Mouse (Mus musculus): ENCODE results near the gene Zc2hc1b. TPM values are rescaled to one million over a fixed set of nuclear protein-coding genes. Genes with fewer than 3 reads are reported as not detected.

Gene Zc2hc1b
- polyA plus RNA-seq, 1 experiment from 2014 or later = not detected

- 82% methylated on average over 4 of the region's 4 CpGs for WGBS
- Histone ChIP-seq H3K4me3 (ENCODE audit: control insufficient read depth in 1 of 2, insufficient read depth in 1 of 2, low read depth in 1 of 2, low read length in 2 of 2) (no peak overlapping the region), H3K9me3 (ENCODE audit: control insufficient read depth, low read length) (0 out of 2 replicates have a peak, but pooled peaks cover 4% of the 10 kb centered on the region), H3K4me2 (ENCODE audit: low read length) (no peak overlapping the region), H3K27me3 (ENCODE audit: control insufficient read depth, insufficient read depth, low read length) (no peaks in the 10 kb centered on the region), H3K36me3 (ENCODE audit: control insufficient read depth, insufficient read depth, low read length) (no peaks in the 10 kb centered on the region), H3K4me1 (ENCODE audit: control insufficient read depth in 2 of 2, insufficient read depth in 2 of 2, low read length in 2 of 2) (no peaks in the 10 kb centered on the region), H3K9ac (ENCODE audit: low read length) (no peak overlapping the region), H3K27ac (replicated peaks in 1 of 2; ENCODE audit: control insufficient read depth in 1 of 2, insufficient read depth in 1 of 2, low read depth in 2 of 2, low read length in 2 of 2) (no peak overlapping the region)
- no peak for ATAC-seq (ENCODE audit: insufficient number of reproducible peaks, insufficient read depth, low FRiP score, low read depth)
Measured at GRCm38 (mm10) chr10:13152811-13153364, 24.9 kb downstream of the Zc2hc1b start.

GRCm38 (mm10) chr10:13151353-13151752, 26.5 kb downstream of the Zc2hc1b start:
- no peak overlapping the region for H3K4me3 ChIP-seq (ENCODE audit: control insufficient read depth in 1 of 2, insufficient read depth in 1 of 2, low read depth in 1 of 2, low read length in 2 of 2)
- no peaks in the 10 kb centered on the region for H3K27me3 ChIP-seq (ENCODE audit: control insufficient read depth, insufficient read depth, low read length)
- H3K36me3 ChIP-seq (ENCODE audit: control insufficient read depth, insufficient read depth, low read length) = no peaks in the 10 kb centered on the region
- no peaks in the 10 kb centered on the region for H3K9me3 ChIP-seq (ENCODE audit: control insufficient read depth, low read length)
- no peak overlapping the region for H3K9ac ChIP-seq (ENCODE audit: low read length)
- no peaks in the 10 kb centered on the region for H3K4me1 ChIP-seq (ENCODE audit: control insufficient read depth in 2 of 2, insufficient read depth in 2 of 2, low read length in 2 of 2)
- 79% methylated on average over 5 of the region's 5 CpGs for WGBS
- ATAC-seq (ENCODE audit: insufficient number of reproducible peaks, insufficient read depth, low FRiP score, low read depth) = no peak
- H3K27ac ChIP-seq (replicated peaks in 1 of 2; ENCODE audit: control insufficient read depth in 1 of 2, insufficient read depth in 1 of 2, low read depth in 2 of 2, low read length in 2 of 2) = no peak overlapping the region
- H3K4me2 ChIP-seq (ENCODE audit: low read length) = no peak overlapping the region

- Histone ChIP-seq H3K4me3 (ENCODE audit: control insufficient read depth in 1 of 2, insufficient read depth in 1 of 2, low read depth in 1 of 2, low read length in 2 of 2) (no peak overlapping the region), H3K27me3 (ENCODE audit: control insufficient read depth, insufficient read depth, low read length) (no peaks in the 10 kb centered on the region), H3K27ac (replicated peaks in 1 of 2; ENCODE audit: control insufficient read depth in 1 of 2, insufficient read depth in 1 of 2, low read depth in 2 of 2, low read length in 2 of 2) (no peak overlapping the region), H3K4me1 (ENCODE audit: control insufficient read depth in 2 of 2, insufficient read depth in 2 of 2, low read length in 2 of 2) (no peaks in the 10 kb centered on the region), H3K9ac (ENCODE audit: low read length) (no peak overlapping the region), H3K36me3 (ENCODE audit: control insufficient read depth, insufficient read depth, low read length) (no peaks in the 10 kb centered on the region), H3K9me3 (ENCODE audit: control insufficient read depth, low read length) (no peaks in the 10 kb centered on the region), H3K4me2 (ENCODE audit: low read length) (no peak overlapping the region)
- WGBS = 72% methylated on average over 3 of the region's 3 CpGs
- no peak for ATAC-seq (ENCODE audit: insufficient number of reproducible peaks, insufficient read depth, low FRiP score, low read depth)
Measured at GRCm38 (mm10) chr10:13150435-13150834, 27.4 kb downstream of the Zc2hc1b start.

GRCm38 (mm10) chr10:13140434-13140833, 37.4 kb downstream of the Zc2hc1b start:
- H3K4me1 ChIP-seq (ENCODE audit: control insufficient read depth in 2 of 2, insufficient read depth in 2 of 2, low read length in 2 of 2) = peaks cover 0 to 6% of the 10 kb centered on the region in 2 experiments; a peak in 1 of 4 replicates
- no peak overlapping the region for H3K4me3 ChIP-seq (ENCODE audit: control insufficient read depth in 1 of 2, insufficient read depth in 1 of 2, low read depth in 1 of 2, low read length in 2 of 2)
- H3K9me3 ChIP-seq (ENCODE audit: control insufficient read depth, low read length) = no peaks in the 10 kb centered on the region
- WGBS = 71% methylated on average over 2 of the region's 2 CpGs
- H3K27ac ChIP-seq (replicated peaks in 1 of 2; ENCODE audit: control insufficient read depth in 1 of 2, insufficient read depth in 1 of 2, low read depth in 2 of 2, low read length in 2 of 2) = no peak overlapping the region
- no peak overlapping the region for H3K9ac ChIP-seq (ENCODE audit: low read length)
- H3K27me3 ChIP-seq (ENCODE audit: control insufficient read depth, insufficient read depth, low read length) = no peaks in the 10 kb centered on the region
- H3K4me2 ChIP-seq (ENCODE audit: low read length) = no peak overlapping the region
- no peaks in the 10 kb centered on the region for H3K36me3 ChIP-seq (ENCODE audit: control insufficient read depth, insufficient read depth, low read length)
- ATAC-seq (ENCODE audit: insufficient number of reproducible peaks, insufficient read depth, low FRiP score, low read depth) = no peak

- 93% methylated on average over 6 of the region's 6 CpGs for WGBS
Measured at GRCm38 (mm10) chr10:13137906-13138305, 39.9 kb downstream of the Zc2hc1b start.

GRCm38 (mm10) chr10:13135751-13136150, 42.1 kb downstream of the Zc2hc1b start:
- Histone ChIP-seq H3K4me1 (ENCODE audit: control insufficient read depth in 2 of 2, insufficient read depth in 2 of 2, low read length in 2 of 2) (peaks cover 0 to 6% of the 10 kb centered on the region in 2 experiments; a peak in 1 of 4 replicates), H3K4me3 (ENCODE audit: control insufficient read depth in 1 of 2, insufficient read depth in 1 of 2, low read depth in 1 of 2, low read length in 2 of 2) (no peak overlapping the region), H3K9me3 (ENCODE audit: control insufficient read depth, low read length) (no peaks in the 10 kb centered on the region), H3K36me3 (ENCODE audit: control insufficient read depth, insufficient read depth, low read length) (0 out of 2 replicates have a peak, but pooled peaks cover 3% of the 10 kb centered on the region), H3K4me2 (ENCODE audit: low read length) (no peak overlapping the region), H3K27me3 (ENCODE audit: control insufficient read depth, insufficient read depth, low read length) (no peaks in the 10 kb centered on the region), H3K27ac (replicated peaks in 1 of 2; ENCODE audit: control insufficient read depth in 1 of 2, insufficient read depth in 1 of 2, low read depth in 2 of 2, low read length in 2 of 2) (no peak overlapping the region), H3K9ac (ENCODE audit: low read length) (no peak overlapping the region)
- ATAC-seq (ENCODE audit: insufficient number of reproducible peaks, insufficient read depth, low FRiP score, low read depth) = no peak; the same call in 1 of the 2 replicates
- WGBS = 89% methylated on average over 7 of the region's 7 CpGs

More at GRCm38 (mm10) chr10:13137906-13138305, 39.9 kb downstream of the Zc2hc1b start:
- ATAC-seq (ENCODE audit: insufficient number of reproducible peaks, insufficient read depth, low FRiP score, low read depth) = no peak
- peaks cover 0 to 6% of the 10 kb centered on the region in 2 experiments; a peak in 1 of 4 replicates for H3K4me1 ChIP-seq (ENCODE audit: control insufficient read depth in 2 of 2, insufficient read depth in 2 of 2, low read length in 2 of 2)
- no peaks in the 10 kb centered on the region for H3K36me3 ChIP-seq (ENCODE audit: control insufficient read depth, insufficient read depth, low read length)
- no peaks in the 10 kb centered on the region for H3K9me3 ChIP-seq (ENCODE audit: control insufficient read depth, low read length)
- no peak overlapping the region for H3K4me2 ChIP-seq (ENCODE audit: low read length)
- no peak overlapping the region for H3K27ac ChIP-seq (replicated peaks in 1 of 2; ENCODE audit: control insufficient read depth in 1 of 2, insufficient read depth in 1 of 2, low read depth in 2 of 2, low read length in 2 of 2)
- H3K4me3 ChIP-seq (ENCODE audit: control insufficient read depth in 1 of 2, insufficient read depth in 1 of 2, low read depth in 1 of 2, low read length in 2 of 2) = no peak overlapping the region
- no peak overlapping the region for H3K9ac ChIP-seq (ENCODE audit: low read length)
- no peaks in the 10 kb centered on the region for H3K27me3 ChIP-seq (ENCODE audit: control insufficient read depth, insufficient read depth, low read length)

GRCm38 (mm10) chr10:13135276-13135675, 42.5 kb downstream of the Zc2hc1b start:
- Histone ChIP-seq H3K9me3 (ENCODE audit: control insufficient read depth, low read length) (no peaks in the 10 kb centered on the region), H3K4me2 (ENCODE audit: low read length) (no peak overlapping the region), H3K27ac (replicated peaks in 1 of 2; ENCODE audit: control insufficient read depth in 1 of 2, insufficient read depth in 1 of 2, low read depth in 2 of 2, low read length in 2 of 2) (no peak overlapping the region), H3K4me1 (ENCODE audit: control insufficient read depth in 2 of 2, insufficient read depth in 2 of 2, low read length in 2 of 2) (peaks cover 0 to 6% of the 10 kb centered on the region in 2 experiments; a peak in 1 of 4 replicates), H3K9ac (ENCODE audit: low read length) (no peak overlapping the region), H3K4me3 (ENCODE audit: control insufficient read depth in 1 of 2, insufficient read depth in 1 of 2, low read depth in 1 of 2, low read length in 2 of 2) (no peak overlapping the region), H3K27me3 (ENCODE audit: control insufficient read depth, insufficient read depth, low read length) (no peaks in the 10 kb centered on the region), H3K36me3 (ENCODE audit: control insufficient read depth, insufficient read depth, low read length) (peaks cover 4% of the 10 kb centered on the region)
- ATAC-seq (ENCODE audit: insufficient number of reproducible peaks, insufficient read depth, low FRiP score, low read depth) = no peak
- WGBS = 93% methylated on average over 7 of the region's 7 CpGs

- Histone ChIP-seq H3K4me2 (ENCODE audit: low read length) (no peak overlapping the region), H3K36me3 (ENCODE audit: control insufficient read depth, insufficient read depth, low read length) (peaks cover 12% of the 10 kb centered on the region), H3K4me3 (ENCODE audit: control insufficient read depth in 1 of 2, insufficient read depth in 1 of 2, low read depth in 1 of 2, low read length in 2 of 2) (no peak overlapping the region), H3K4me1 (ENCODE audit: control insufficient read depth in 2 of 2, insufficient read depth in 2 of 2, low read length in 2 of 2) (peaks cover 0 to 6% of the 10 kb centered on the region in 2 experiments; a peak in 1 of 4 replicates), H3K27me3 (ENCODE audit: control insufficient read depth, insufficient read depth, low read length) (no peaks in the 10 kb centered on the region), H3K9me3 (ENCODE audit: control insufficient read depth, low read length) (no peaks in the 10 kb centered on the region), H3K9ac (ENCODE audit: low read length) (no peak overlapping the region), H3K27ac (replicated peaks in 1 of 2; ENCODE audit: control insufficient read depth in 1 of 2, insufficient read depth in 1 of 2, low read depth in 2 of 2, low read length in 2 of 2) (no peak overlapping the region)
- ATAC-seq (ENCODE audit: insufficient number of reproducible peaks, insufficient read depth, low FRiP score, low read depth) = no peak
- 72% methylated on average over 4 of the region's 4 CpGs for WGBS
Measured at GRCm38 (mm10) chr10:13133850-13134249, 44.0 kb downstream of the Zc2hc1b start.
